Mouse (Mus musculus) heart, adult 2 months (tissue): ENCODE measurements around the gene Gm49325.

Source experiments
- CTCF ChIP-seq: fragments of 200-600 bp; IDR thresholded peaks from 2 replicates; pipeline ENCODE4 v1.8.1; 2022; ENCODE audit warnings: antibody characterized with exemption, mild to moderate bottlenecking, moderate library complexity
- EP300 ChIP-seq: fragments of 200-500 bp; IDR thresholded peaks from 2 replicates; pipeline ENCODE4 v1.6.1; 2011; ENCODE audit warnings: low read depth, low read length, control low read depth; ENCODE audit not compliant: insufficient read depth
- POLR2A ChIP-seq: fragments of 200-500 bp; IDR thresholded peaks from 2 replicates; pipeline ENCODE4 v1.6.1; 2011; ENCODE audit warnings: mild to moderate bottlenecking, low read depth, low read length, control low read depth; ENCODE audit not compliant: insufficient read depth

GRCm38 (mm10) chr10:77589117-77589516 is 16.9 kb upstream of the Gm49325 start:
- TF ChIP-seq EP300, result no peak
- TF ChIP-seq CTCF, result no peak
- no peak for TF ChIP-seq POLR2A
